Mouse (Mus musculus) urinary bladder, adult 2 months (tissue): Measurements from ENCODE around the gene Gpr108. TPM values are rescaled to one million over a fixed set of nuclear protein-coding genes. Genes with fewer than 3 reads are reported as not detected.
A peak's percentile ranks its signal among the peaks of the same experiment; 100 is the strongest.

Experiments
- DNase-seq: peaks from one replicate; pipeline ENCODE4 v3.0.0; 2022; ENCODE audit warnings: low spot score
- polyA plus RNA-seq: library from polyadenylated mRNA; depleted of rRNA; stranded (reverse); fragments of >200 nt; gene quantifications from 2 replicates; pipeline ENCODE4 v1.2.3, GENCODE M21; 2012

Gpr108 gene
- polyA plus RNA-seq, 1 experiment = 46.5 TPM

DNA sequence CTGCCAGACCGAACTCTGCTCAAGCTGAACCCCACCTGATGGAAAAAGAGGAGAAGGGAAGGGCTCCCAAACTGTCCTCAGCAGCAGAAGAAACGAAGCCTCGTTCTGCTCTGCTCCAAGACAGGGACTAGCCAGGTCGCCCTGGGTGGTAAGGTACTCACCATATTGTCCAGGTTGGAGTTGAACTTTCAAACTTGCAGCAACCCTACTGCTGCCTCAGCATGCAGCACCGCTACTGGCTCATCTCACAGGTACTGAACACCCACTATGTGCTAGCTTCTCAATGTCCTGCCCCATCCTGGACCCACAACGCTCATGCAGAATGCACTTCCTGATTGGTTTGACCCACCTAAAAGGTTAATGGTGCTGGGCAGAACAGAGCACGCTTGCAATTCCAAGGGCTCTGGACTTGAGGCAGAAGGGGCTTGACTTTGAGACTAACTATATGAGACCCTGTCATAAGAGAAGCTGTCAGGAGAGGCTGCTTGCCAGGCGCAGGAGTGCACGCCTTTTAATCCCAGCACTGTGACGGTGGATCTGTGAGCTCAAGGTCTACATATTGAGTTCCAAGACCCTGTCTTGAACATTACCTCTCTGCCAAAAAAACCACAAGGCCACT is 2.8 kb downstream of the Gpr108 start:
- no peak for DNase-seq

DNA sequence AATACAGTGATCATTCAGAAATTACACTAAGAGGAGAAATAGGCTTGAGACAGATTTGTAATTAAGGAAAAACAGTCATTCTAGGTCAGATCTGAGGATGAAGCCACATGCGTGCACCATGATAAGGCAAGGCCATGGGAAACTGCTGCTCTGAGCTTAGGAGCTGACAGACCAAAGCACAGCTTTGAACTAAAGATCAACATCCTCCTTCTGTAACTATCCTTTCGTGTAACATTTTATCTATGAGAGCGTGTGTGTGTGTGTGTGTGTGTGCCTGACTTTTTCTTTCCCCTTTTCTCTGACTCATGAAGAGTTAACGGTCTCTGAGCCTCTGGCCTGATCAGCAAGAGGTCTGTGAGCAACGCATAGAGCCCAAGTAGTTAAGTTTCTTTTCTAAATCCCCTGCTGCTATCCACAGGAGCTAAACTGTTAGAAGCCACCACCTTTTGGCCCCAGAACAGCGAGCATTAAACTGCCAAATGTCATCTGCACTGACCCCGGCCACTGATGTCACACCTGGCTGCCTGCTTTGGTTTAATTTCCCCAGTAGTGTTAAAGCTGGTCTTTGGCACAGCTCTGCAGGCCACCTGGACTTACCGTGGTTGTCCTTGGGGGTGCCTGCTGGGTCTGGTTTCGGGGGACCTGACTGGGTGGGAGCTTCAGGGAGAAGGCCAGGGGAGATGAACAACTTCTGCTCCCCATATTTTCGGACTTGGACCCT is 4.4 kb downstream of the Gpr108 start:
- no peak for DNase-seq

GRCm38 (mm10) chr17:57237181-57237580 is 11.1 kb downstream of the Gpr108 start:
- no peak for DNase-seq

GRCm38 (mm10) chr17:57235803-57236202 is 12.4 kb downstream of the Gpr108 start:
- no peak for DNase-seq

- no peak for DNase-seq
Observed at GRCm38 (mm10) chr17:57234254-57234928, 13.9 kb downstream of the Gpr108 start.

GRCm38 (mm10) chr17:57233038-57233437 is 15.2 kb downstream of the Gpr108 start:
- no peak for DNase-seq

- no peak for DNase-seq
Observed at GRCm38 (mm10) chr17:57232200-57232599, 16.0 kb downstream of the Gpr108 start.

DNA sequence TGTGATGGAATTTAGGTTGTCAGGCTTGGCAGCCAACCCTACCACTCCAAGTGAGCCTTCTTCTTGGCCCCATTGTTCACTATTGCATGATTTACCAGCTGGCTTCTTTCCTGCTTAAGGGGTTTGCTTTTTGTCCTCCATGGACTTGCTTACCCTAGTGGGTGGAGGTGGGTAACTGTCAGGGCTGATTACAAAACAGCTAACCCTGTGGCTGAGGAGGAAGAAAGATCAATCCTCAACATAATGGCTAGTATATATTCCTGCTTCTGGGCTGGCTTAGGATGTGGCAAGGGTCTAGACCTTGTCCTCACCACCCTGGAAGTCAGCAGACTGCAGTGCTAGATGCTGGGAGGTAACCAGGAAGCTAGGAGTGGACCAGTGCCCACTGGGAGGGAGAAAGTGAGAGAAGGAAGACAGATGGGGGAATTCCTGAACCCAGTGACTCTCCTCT is 16.9 kb downstream of the Gpr108 start:
- DNase-seq = no peak

GRCm38 (mm10) chr17:57230728-57231125 is 17.5 kb downstream of the Gpr108 start:
- DNase-seq = no peak

DNA sequence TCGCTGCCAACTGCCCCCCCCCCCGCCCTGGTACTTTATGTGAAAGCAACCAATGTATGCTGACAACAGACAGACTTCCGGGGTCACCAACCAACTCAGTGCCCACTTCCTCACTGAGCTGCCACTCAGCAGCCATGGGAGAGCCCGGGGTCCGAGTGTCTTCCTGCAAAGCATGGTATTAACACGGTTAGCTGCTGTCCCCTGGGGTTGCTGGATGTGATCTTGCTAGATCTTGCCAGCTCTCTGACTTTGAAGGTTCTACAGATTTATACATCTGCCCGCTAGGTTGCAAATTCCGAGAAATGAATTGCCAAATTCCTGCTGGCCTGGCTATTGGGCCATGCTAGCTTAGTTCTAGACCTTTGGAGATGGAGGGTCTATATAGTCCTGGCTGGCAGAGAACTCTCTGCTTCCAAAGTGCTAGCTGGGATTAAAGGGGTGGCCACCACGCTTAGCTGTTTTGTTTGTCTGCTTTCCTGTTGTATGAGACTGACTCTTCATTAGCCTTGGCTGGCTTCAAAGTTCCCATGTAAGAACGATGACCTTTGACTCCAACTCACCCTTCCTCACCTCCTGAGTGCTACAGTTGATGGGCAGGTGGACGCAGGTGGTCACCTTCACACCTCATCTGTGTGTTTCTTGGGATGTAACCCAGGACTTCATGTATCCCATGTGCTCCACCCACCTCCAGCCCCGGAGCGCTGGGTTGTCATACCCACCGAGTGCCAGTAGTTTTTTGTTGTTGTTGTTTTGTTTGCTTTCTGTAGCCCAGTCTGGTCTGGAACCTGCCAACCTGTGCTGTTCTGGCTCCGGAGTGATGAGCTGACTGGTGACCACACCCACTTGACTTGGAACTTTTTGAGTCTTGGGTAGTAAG is 18.2 kb downstream of the Gpr108 start:
- no peak for DNase-seq

DNA sequence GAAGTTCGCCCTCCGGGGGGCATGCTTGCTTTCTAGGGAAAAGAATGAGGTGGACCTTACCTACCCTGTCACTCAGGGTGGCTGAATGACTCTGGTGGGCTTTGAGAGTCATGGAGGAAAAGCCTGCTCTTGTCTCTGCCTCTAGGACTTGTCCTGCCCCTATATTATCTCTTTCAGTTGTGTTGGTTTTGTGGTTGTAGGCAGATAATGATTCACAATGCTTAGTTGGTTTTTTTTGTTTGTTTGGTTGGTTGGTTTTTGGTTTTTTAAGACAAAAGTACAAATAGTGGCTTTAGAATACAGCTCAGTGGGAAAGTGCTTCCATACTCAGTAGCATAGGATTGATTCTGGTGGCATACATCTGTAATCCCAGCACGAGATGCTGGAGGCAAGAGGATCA is 19.4 kb downstream of the Gpr108 start:
- no peak for DNase-seq

- no peak for DNase-seq
Observed at GRCm38 (mm10) chr17:57228014-57228413, 20.2 kb downstream of the Gpr108 start, which contains the start of gene C3. TSS of gene C3 (minus strand) at chr17:57228136.

- DNase-seq = no peak
Observed at GRCm38 (mm10) chr17:57227468-57227867, 20.8 kb downstream of the Gpr108 start.

DNA sequence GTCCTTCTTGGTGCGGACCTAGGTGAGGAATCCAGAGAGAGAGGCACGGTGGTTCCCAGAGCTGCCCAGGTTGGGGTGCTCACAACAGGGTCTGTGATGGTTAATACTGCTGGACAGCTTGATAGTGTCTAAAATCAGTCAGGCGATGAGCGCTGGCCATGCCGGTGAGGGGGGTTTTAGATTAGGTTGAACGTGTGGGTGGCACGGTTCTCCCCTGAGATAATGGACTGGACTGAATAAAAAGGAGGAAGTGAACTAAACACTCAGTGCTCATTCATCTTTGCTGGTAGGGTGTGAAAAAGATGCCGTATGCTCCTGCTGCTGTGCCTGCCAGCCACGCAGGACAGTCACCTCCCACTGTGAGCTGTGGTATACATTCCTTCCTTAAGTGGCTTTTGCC is 24.9 kb downstream of the Gpr108 start:
- DNase-seq = no peak

GRCm38 (mm10) chr17:57221911-57222310 is 26.3 kb downstream of the Gpr108 start:
- peak; percentile 17 for DNase-seq

DNA sequence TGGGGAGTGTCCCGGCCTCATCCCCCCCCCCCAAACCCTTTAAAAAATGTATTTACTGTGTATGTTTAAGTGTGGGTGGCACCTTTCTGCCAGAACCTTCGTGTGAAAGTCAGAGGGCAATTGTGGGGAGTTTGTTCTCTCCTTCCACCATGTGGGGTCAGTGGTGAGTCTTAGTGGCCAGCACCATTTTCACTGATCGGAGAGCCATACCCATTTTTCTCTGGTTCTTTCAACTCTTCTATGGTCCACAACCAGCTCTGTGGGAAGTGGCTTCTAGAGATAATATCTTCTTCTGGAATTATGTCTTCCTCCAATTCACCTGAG is 28.4 kb downstream of the Gpr108 start:
- DNase-seq = no peak

- peak; percentile 58 for DNase-seq
Observed at GRCm38 (mm10) chr17:57219167-57219883, 28.9 kb downstream of the Gpr108 start.

DNA sequence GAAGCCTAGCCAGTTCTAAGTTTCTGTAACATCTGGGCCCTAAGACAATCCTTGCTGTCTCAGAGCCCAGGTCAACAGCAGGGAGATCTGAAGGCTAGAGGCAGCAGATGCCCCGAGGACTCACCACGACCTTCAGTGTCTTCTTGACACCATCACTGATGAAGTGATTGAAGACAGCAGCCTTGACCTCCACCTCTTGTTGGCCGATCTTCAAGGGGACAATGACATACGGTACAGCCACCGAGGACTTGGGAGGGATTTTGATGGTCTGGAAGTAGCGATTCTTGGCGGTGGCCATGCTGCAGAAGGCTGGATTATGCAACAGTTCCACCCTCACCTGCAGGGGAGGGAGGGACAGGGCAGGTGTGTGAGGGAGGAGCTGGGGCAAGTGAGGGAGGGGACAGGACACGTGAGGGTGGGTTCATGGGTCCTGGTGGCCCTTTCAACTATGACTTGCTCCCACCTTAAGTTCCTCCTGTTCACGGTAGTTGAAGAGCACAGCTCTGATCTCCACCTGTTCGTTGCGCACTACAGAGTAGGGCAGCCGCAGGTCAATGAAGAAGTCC is 29.8 kb downstream of the Gpr108 start:
- peak; percentile 18 for DNase-seq

GRCm38 (mm10) chr17:57214676-57215387 is 33.4 kb downstream of the Gpr108 start:
- no peak for DNase-seq

GRCm38 (mm10) chr17:57211501-57211900 is 36.7 kb downstream of the Gpr108 start:
- no peak for DNase-seq
